Mouse (Mus musculus) frontal cortex, postnatal 14 days (tissue): ENCODE results near the gene Synj1.

Experiments
- DNase-seq, 2 experiments: peaks; one replicate each; pipeline ENCODE4 v3.0.0; 2022; ENCODE audit warnings: low spot score in 2 of 2

The Synj1 gene

DNA sequence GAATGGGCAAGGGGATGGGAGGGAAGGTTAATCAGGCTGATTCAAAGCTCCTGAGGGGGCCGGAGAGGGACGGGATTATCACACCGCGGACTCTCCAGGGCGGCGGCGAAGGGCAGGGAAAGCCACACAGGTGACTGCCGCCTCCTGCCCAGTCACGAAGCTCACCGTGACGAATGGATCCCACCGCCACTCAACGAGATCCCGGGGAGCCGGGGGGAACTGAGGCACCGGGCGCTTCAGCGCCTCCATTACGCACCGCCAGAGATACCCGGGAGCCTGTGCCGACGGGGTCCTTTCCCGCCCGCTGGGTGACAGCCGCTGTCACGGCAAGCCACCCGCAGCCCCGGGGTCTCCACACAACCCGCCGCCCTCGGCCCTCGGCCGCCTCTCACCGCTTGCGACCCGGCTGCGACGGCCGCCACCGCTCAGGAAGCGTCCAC lies 507 bp downstream of the Synj1 start:
- peak in 1 of 2 experiments; percentile 44 for DNase-seq

DNA sequence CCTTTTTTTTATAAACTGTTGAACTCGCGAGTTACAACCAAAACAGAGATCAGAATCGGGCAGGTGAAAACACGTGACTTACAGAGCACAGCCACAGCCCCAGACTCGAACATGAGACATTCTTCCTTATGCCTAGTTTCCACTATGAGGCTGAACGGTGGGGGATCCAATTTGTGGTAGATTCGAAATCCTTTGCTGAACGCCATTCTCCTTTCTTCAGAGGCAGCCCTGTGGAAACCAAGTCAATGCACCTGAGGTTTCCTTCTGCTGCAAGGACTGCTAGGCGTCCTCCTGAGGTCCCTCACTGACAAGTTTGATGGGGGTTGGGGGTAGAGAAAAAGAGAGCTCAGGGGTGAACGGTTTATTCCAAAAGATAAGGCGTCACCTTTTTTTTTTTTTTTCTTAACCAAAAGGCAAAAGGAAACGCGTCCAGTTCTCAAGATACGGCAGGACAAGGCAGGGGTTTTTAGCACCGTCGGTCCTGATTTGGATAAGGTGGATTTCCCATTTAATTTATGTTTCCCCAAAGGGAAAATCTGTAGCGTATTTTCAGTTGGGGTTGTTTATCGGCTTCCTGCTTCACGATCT lies 1.1 kb downstream of the Synj1 start:
- no peak for DNase-seq

DNA sequence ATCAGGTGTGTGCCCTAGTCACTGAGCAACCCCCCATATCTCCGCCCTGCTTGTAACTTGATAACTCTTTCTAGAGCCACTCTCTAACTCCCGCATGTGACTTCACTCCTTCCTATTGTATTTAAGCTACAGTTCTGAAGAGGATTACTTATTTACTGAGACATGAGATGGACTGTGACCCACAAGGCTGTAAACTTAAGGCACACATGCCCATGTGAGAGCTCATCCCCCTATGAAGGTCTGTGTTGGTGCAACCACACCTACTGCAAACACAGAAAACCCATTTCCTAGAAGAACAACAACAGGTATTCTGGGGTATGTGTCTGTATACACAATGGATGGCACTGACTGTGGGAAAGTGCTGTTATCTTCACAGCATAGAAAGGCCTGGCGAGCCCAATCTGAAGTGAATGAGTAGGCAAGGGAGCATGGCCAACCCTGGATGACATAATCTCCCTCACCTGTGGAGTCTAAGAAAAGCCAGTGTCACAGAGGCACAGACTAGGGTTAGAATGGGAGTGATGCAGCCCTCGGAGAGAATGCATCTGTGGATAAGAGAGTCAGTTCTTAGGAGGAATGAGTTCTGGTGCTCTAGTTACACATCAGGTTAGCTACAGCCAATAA lies 6.1 kb downstream of the Synj1 start:
- no peak for DNase-seq

DNA sequence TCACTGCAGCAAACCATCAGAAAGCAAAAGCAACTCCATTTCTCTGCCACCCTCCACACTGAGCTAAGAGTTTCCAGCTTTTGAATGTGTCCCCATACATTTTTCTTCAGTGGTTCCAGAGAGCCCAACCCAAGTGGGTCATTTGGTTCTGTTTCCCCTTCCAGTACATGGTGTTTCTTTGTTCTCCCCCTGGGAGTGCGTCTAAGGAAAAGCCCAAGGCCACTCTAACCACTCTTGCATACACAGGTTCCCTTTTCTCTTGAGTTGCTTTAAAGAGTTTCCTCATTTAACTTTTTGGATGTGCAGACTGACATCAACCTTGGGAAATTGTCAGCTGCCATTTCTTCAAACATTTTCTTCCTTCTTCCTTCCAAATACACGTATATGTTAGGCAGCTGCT lies 10.0 kb downstream of the Synj1 start:
- DNase-seq: no peak

DNA sequence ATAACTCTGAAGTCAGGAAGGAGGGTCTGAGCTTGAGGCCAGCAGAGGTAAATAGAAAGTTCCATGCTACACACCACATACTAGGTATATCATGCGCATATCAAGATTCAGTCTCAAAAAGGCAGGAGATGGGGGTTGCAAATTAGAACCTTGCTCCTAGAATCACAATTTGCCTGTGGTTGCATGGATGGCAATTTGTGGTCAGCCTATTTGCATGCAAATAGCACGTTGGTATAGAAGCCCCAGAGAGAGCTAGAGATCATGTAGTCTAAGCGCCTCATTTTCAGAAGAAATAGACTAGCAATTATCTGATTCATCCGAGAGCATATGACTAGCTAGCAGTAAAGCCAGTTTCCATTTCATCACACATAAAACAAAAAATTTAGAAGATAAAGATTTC lies 11.3 kb downstream of the Synj1 start:
- no peak for DNase-seq

DNA sequence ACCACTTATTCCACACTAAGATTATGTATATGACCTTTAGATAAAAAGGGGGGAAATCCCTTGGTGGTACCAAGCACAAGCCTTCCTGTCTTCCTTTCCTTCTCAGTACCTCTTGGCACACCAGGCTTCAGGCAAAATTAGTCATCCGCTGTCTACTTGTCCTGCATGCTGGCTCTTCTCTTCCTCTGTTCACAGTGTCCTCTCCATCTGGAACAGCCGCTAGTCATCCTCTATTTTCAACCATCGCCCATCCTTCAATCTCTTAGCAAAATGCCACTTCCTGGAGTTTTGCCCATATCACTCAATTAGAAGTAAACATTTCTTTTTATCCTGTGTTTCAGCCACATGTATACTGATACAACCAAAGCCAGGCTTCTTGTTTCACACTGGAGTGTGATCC lies 13.3 kb downstream of the Synj1 start:
- no peak for DNase-seq

DNA sequence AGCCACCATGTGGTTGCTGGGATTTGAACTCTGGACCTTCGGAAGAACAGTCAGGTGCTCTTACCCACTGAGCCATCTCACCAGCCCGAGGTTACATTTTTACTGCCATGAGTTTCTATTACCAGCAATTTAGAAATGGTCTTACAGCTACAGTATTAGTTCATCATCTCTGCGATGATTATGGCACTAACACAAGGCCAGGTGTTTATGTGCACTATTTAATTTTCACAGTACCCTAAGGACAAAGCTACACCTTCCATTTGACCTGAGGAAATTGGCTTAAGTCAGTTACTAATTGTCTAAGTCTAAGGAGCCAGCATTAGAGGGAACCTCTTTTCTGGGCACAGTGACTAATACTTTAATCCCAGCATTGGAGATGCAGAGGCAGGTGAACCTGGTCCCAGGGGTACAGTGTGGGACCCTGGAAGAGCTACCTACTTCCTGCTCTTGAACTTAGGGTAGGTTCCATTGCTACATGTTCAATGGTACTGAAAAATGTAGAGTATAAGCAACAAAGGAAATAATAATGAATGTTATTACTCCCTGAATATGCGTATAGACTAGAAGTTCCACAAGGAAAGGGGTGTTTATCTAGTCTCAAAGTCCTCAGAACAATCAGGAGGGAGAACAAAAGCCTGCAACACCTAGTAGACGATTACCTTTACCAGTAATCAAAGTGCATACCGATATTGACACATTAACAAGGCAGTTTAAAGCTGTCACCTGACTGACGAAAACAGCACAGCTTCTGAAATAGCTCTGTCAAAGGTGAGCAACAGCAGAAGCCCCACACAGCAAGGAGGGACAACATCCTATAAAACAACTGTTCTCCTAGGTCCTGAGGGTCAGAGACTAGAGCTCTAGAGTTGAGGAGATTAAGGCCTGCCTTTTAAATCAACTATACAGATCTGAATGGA lies 14.5 kb downstream of the Synj1 start:
- DNase-seq: no peak

DNA sequence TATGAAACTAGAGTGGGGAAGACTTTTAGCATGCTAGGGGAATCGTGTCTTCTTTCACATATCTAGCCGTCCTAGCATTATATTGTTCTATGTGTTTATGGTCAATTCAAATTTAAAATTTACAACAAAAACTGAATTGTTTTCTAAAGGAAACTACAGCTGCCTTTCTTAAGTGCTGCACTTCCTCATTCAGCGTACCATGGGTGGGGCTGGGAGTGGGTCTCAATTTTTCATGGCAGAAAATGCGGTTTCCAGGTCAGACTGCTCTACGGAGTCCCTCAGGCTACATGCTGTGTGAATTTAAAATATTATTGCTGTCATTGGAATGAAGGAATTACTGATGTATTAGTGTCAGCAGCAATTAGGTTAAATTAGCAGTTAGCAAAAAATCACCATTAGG lies 15.6 kb downstream of the Synj1 start:
- no peak for DNase-seq

DNA sequence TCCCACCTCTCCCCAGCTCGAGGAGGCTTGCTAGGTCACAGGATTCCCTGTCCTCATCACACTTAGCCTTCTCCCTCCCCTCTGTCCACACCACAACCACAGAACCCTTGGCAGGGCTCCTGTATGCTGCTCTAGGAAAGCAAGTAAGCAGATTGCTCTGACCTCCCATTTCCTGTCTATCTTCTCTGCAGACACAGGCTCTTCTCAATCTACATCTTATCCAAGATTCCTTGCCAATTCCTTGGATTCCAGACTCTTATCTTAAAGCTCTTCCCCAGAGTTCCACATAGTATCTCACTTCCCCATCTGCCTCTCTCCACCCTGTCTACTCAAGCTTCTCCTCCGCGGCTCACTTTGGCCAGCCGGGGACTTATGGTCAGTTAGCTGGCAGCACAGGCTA lies 16.1 kb downstream of the Synj1 start:
- no peak for DNase-seq

DNA sequence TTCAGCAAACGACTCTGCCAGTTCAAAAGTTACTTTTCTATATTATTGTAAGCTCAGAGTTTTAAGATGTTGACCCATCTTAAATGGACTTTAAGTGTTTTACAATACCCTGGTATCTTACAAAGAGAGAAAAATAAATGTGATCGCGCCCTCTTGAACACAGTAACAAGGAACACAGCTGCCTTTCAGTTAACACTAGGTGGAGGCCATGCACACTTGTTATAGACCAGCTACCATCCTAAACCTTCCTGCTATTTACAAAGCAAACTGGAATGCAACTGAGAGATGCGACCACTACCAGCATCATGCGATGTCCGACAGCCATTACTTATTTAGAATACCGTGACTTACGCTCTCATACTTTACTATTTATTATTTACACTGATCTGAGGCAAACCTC lies 21.9 kb downstream of the Synj1 start:
- DNase-seq: no peak

DNA sequence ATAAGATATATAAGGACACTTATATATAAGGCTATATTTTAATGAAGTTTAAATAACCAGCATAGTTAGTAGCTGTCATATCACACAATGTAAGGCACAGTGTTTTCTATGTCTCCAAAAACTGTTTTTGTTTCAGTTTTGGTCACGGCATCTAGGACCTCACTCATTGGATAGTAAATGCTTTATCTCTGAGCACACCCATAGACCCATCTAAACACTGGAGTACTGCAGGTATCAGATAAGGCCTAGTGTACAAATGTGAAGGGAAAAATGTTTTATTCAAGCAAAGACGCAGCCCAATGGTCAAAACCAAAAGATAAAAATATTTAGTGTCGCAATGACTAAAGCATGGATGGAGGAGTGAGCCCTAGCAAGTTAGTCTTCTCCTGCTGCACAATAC lies 22.4 kb downstream of the Synj1 start:
- no peak for DNase-seq

DNA sequence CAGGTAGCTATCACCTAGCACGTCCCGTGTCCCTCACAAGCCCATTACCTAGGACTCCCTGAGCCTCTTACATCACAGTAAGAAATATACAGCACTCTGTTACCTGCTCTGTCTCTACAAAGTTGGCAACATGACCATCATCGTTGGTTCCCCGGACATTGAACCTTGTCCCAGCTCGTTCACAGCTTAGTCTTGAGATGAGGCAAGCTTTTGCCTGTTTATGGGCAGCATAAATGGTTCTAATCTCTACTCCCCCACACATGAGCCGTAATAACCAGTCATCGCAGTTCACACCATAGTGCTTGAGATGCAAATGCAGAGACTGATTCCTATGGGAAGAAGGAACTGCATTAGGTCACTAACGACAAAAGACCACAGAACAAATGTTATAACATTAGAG lies 23.1 kb downstream of the Synj1 start:
- no peak for DNase-seq

DNA sequence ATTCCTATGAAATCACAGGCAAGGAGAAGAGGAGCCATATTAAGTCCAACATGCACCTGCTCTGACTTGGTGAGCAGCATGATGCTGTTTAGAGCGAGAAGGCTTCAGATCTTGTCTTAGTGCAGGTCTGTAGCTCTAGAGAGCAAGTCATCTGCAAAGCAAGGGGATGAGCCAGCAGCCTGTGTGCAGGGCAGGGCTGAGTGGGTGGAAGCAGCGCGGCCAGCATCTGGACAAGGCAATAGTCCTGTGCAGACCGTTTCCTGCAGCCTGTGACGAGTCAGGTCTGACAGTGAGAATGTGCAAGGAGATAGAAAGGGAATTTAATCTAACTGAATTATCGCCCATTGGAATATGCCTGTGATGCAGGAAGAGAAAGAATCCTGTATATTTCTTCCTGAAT lies 40.1 kb downstream of the Synj1 start:
- no peak for DNase-seq

DNA sequence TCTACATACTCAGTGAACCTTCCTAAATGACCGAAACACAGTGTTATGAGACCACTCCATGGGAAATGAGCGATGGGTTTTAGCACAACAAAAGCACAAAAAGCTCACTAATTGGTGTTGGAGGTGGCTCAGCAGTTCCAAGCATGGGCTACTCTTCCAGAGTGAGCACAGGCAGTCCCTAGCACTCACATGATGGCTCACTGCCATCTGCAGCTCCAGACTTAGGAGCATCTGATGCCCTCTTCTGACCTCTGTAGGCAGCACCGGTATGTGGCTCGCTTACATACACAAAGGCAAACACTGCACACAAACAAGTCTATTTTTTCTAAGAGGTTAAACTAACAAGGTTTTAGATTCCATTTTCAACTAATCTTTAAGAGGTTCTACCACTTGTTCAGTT lies 44.9 kb downstream of the Synj1 start:
- DNase-seq: no peak

DNA sequence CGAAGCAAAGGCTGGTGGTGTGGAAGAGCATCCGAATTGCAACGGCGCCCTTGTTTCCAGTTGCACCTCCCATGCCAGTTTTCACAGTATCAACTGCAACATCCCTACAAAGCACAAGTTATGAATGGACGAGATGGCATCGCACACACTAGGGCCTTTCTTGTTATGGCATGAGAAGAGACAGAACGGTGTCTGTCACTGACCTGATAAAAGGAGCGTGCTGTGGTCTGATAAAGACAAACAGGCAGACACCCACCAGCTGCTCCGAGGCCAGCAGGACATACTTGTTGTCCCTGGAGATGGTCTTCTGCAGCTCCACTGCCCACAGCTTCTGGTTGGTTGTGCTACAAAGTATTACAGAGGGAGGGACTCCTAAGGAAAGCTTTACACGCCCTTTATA lies 46.8 kb downstream of the Synj1 start:
- no peak for DNase-seq

DNA sequence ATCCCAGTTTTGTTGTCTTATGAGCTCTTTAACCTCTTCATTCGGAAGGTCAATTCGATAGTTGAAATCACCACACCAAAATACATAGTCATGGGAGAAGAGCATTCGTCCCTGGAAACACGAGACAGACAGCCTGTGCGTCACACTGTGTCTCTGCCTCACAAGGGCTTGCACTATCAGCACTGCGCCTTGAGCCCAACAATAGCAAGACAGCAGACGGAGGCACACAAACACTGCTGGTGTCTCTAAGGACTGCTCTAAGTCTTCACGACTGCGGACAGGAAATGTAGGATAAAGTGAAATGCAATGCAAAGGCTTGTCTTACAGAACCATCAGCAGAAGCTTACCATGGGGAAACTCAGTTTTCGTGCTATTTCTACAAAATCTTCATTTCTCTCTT lies 47.2 kb downstream of the Synj1 start:
- no peak for DNase-seq

DNA sequence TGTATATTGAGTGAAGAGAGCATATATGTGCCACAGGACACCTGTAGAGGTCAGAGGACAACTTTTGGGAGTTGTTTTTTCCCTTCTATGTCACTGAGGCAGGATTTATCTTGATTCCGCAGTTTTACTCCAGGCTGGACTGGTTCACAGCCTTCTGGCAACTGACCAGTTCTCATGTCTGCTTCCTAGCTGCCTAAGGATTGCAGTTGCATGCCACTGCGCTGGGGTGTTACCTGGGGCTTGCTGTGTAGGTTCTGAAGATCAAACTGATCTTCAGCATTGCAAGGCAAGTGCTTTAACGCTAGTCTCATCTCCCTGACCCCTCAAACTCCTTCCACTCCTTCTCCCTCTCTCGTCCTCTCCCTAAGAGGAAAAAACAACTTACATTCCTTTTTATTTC lies 47.9 kb downstream of the Synj1 start:
- DNase-seq: no peak

DNA sequence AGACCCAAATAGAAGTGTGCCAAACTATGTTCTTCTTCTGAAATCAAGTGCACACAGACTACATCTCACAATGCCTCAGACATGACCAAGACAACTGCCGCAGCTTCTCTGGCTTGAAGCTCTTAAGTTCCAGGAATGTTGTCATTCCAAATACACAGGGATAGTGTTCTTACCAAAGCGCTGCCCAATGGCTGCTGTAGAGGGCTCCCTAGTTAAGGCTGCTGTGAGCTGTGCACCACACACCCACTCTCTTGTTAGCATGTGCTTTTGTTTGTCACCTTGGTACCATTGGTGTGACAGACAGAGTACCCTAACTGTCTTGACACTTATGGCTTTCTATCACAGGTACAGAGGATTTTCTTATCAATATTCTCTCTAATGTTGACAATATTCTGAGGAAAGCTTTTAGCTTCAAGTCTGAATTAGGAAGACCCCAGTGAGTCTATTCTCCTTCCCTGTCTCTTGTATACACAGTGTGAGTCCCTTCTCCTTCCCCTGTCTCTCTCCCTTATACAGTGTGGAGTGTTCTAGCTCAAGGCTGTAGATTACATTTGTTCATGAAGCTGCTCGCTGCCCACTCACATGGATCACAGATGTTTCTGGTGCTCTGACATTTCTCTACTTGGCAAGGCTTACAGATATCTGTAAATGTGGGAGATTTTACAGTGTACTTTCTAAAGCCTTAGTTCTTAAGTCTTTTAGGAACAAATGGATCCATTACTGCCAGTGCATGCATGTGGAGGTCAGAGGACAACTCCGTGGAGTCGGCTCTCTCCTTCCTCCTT lies 52.6 kb downstream of the Synj1 start:
- peak in 1 of 2 experiments; percentile 15 for DNase-seq

DNA sequence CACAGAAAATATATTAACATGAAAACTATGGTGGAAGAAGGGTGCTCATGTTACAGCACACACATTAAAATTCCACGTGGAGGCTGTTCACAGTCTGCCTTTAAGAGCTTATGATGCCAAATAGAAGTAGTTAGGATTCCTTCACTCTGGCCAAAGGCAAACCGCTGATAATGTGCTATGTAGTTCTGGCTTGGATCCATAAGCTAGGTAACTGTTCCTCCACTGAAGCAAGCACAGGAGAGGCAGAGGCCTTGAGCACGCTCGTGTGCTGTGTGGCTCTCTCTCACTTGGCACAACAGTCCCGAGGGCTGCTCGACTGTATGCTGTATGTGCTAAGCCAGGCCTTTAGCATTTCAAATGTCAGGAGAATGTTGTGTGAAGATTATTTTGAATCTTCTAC lies 55.6 kb downstream of the Synj1 start:
- no peak for DNase-seq

DNA sequence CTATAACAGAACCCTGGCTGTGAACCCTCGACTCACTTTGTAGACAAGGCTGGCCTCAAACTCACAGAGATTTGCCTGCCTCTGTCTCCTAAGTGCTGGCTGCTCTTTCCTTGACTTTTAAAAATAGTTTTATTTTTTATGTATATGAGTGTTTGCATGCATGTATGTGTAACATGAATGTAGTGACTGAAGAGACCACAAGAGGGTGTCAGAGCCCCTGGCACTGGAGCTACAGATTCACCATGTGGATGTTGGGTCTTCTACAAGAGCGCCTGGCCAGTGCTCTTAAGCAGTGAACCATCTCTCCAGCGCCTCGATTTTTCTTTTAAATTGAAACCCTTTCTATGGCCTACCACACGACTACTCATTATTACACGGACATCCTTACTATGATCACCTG lies 57.3 kb downstream of the Synj1 start:
- DNase-seq: no peak

DNA sequence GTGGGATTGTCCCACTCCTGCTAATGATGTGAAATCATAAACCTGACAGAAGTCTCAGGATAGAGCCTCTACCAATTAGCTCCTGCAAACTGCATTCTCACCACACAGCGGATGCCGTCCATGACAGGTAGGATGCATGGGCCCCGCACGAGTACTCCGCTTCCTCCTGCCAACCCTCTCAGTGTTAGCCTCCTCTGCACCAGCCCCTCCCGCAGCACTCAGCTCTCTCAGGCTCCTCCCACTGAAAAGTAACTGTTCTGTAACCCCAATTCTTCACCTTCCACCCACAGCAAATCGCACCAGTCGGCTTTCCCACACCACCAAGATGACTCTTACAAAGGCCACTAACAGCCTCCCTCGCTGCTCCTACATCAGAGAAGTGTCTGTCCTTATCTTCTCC lies 58.0 kb downstream of the Synj1 start:
- no peak for DNase-seq

DNA sequence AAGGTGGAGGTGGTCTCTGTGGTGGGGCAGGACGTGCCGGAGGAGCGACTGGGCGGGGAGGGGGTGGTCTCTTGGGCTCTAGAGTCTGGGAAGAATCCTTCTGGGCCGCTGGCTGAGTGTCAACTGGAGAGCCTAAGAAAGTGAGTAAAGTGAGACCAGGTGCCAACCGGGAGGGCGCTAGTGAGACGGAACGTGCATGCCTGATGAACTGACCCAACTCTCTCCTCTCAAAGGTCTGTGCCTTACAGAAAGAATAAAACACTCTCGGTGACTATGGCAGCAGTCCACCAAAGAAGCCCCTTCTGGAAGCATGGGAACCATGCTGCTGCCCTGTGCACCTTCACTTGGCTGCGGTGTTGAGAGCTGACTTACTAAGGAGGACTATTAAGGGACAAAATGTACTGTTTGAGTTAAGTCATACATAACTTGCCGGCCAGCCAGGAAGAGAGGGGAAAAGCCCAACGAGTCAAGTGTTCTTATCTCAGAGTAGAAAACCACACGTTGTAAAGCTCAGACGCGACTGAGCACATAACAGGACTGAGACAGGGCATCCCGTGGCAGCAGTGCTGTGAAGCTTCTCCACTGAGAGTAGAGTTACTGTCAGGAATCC lies 60.6 kb downstream of the Synj1 start:
- no peak for DNase-seq
